Mouse (Mus musculus) stomach, postnatal 0 days (tissue): ENCODE measurements around the gene Zpbp2.

ENCODE experiments used
- CTCF ChIP-seq: IDR thresholded peaks from 2 replicates; pipeline ENCODE4 v1.5.1; 2016; ENCODE audit warnings: antibody characterized with exemption, low read depth, mild to moderate bottlenecking, moderate library complexity
- EP300 ChIP-seq: optimal IDR thresholded peaks from 2 replicates; pipeline ENCODE3; 2016; ENCODE audit warnings: antibody characterized with exemption

GRCm38 (mm10) chr11:98584146-98584545, 33.2 kb downstream of the Zpbp2 start:
- TF ChIP-seq EP300, result no peak
- no peak for TF ChIP-seq CTCF
